Mouse (Mus musculus) c-Kit-negative CD71-positive TER-119-positive erythroid progenitor cells, embryonic 14.5 days (primary cell): ENCODE data around the gene Podxl.

Experiments
- DNase-seq: peaks from one replicate; pipeline ENCODE4 v3.0.0-alpha.2; 2013; ENCODE audit warnings: low read depth, low spot score

Podxl gene

GRCm38 (mm10) chr6:31523657-31524056 is 40.1 kb downstream of the Podxl start:
- no peak for DNase-seq

- no peak for DNase-seq
These were observed 40.7 kb downstream of the Podxl start for GRCm38 (mm10) chr6:31523039-31523438.

DNA sequence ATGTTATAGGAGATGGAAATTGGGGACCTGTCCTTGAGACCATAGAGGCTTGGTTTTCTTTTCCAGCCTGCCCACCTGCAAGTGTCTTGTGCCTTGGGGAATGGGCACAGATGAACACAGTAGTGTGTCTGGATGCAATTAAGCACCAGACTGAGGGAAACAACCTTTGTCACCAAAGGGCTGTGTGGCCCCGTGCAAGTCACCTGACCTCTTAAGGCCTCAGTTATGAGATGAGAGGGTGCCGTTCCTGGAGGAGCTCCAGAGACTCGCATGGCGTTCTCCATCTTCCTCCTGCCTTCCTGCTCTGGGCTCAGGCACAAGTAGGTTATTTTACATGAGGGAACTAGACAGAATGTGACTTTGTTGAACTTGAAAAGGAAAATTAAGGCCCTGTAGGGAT is 41.3 kb downstream of the Podxl start:
- no peak for DNase-seq

GRCm38 (mm10) chr6:31521491-31522355 is 42.1 kb downstream of the Podxl start:
- DNase-seq, result no peak

GRCm38 (mm10) chr6:31520486-31521215 is 43.1 kb downstream of the Podxl start:
- DNase-seq, result no peak

GRCm38 (mm10) chr6:31519001-31519471 is 44.7 kb downstream of the Podxl start:
- DNase-seq, result peak; percentile 33

- DNase-seq, result no peak
These were observed 45.5 kb downstream of the Podxl start for GRCm38 (mm10) chr6:31518338-31518698.

DNA sequence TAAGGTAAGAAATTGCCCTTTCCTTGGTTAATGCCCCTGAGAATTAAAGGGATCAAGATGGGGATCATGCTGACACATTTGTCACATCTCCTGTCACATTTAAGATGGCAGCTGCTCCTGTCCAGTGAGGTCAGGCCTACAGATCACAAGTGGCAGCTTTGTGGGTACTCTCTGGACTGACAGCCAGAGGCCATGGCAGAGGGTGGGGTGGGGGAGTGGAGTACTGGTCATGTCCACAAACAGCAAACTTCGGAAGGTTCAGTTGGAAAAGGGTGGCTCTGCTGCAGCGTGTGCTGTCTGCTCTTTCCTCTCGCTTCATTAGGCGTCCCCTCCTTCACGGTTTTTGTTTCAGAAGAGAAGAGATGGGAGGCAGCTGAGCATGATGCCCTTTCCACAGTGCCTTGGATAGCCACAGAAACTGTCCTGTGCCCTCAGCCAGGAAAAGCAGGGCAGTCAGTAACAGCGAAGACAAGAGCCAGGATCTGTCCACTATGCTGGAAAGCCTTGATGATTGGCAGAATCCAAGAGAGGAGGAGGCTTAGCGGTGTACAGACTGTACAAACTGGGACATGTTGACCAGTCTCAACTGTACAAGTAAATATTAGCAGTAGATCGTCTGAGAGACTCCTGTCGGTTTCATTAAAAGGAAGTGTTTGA is 46.0 kb downstream of the Podxl start:
- DNase-seq, result no peak

DNA sequence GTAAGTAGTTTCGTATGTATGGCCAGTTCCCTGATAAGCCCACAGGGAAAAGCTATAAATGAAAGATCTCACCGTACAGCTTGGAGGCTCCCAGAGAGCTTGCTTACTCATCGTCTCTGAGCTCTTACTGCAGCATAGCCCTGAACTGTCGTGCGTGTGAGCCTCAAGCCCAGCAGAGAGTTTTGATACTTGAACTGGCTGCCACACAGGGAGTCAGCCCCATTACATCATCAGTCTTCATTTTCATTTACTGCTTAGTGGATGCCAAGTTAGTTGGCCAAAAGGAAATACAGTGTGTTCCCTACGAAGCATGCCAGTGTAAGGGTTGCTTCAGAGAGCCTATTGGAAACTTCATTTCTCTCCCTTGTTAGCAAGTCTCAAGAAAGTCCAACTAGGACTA is 50.1 kb downstream of the Podxl start:
- DNase-seq, result no peak

DNA sequence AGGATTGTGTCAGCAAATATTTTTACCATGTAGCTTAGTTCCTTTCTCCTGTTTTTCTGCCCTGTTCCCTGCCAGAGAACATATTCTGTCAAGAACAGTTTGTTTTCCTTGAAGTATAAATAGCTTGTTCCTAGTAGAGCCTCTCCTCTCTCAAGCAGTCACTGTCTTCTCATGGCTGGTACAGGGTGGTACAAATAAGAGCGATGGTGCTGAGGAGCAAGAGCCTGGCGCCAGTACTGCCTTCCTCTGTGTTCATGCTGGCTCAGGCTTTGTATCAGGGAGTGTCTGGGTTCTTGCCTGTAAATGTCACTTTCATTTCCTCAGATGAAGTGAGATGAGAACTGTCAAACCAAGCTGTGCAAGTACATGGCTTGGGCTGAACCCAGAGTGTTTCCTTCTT is 61.2 kb downstream of the Podxl start:
- no peak for DNase-seq

- no peak for DNase-seq
These were observed 63.1 kb downstream of the Podxl start for GRCm38 (mm10) chr6:31500691-31501090.

DNA sequence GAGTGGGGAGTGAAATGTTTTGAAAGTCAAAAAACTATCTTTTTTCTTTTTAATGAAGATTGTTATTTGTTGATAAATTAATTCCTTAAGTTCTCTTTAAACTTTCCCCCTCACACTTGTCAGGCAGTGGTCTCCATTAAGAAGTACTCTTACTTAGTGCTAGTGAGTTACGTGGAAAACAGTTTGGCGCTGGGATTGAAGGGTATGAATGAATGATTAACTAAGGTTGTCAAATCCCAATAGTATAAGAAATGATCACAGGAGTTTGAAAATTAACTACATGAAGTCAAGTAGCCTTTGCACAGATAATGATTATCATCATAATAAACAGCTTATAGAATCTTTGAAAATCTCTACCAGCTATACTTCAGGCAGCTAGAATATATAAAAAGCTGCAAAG is 63.5 kb downstream of the Podxl start:
- DNase-seq, result no peak

GRCm38 (mm10) chr6:31499836-31500235 is 63.9 kb downstream of the Podxl start:
- DNase-seq, result no peak

DNA sequence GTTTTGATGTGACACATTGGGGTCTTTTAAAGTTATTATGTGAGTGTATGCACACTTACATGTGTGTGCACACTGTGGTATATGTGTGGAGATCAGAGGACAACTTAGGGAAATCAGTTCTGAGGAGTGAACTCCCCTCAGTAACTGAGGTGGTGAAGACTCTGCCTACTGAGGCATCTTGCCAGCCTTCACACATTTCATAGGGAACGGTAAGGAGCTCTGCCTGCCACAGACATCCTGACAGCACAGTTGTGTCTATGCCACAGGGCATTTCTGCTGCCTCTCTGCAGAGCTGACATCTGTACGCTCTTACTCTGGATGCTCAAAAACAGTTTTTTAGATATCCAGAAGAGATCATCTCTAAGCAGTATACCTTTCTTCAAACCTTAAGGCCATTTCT is 67.6 kb downstream of the Podxl start:
- DNase-seq, result no peak

DNA sequence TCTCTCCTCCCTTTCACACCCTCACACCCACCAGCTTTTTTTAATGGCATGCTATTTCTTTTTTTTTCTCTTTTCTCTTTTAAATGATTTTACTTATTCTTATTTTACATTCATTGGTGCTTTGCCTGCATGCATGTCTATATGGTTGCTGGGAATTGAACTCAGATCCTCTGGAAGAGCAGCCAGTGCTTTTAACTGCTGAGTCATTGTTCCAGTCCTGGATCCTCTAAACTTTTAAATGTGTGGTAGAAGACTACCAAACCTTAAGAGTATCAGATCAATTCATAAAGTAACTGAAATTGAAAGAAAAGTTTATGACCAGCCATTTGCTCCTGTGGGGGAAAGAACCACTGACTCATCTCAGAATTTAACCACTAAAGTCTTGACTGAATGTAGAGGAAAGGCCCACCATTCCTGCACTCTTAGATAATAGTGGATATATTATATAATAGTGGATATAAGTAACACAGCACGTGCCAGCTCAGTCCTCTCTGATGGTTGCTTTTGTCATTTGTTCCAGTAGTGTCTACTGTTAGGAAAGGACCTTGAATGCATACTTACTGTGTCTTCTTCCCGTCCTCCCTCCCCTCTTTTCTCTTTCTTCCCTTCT is 68.6 kb downstream of the Podxl start:
- no peak for DNase-seq

DNA sequence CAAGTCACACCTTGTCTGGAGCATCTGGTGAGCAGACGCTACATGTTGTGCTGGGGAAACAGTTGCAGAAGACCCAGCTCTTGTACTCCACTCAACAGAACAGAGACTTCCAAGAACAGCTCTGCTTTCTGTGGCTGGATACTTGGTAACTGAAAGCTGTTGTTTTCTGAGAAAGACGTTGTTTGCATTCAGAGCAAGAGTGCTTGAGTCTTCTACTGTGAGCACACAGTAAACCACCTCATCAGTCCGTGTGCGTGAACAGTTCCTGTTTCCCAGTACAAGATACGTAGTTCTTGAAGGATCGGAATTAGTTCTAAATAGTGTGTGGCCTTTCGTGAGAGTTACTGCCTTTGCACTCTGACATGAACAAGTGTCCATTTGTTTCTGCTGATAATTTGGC is 73.8 kb downstream of the Podxl start:
- no peak for DNase-seq

GRCm38 (mm10) chr6:31486601-31487000 is 77.2 kb downstream of the Podxl start:
- DNase-seq, result no peak

- no peak for DNase-seq
These were observed 83.8 kb downstream of the Podxl start for GRCm38 (mm10) chr6:31480008-31480407.

DNA sequence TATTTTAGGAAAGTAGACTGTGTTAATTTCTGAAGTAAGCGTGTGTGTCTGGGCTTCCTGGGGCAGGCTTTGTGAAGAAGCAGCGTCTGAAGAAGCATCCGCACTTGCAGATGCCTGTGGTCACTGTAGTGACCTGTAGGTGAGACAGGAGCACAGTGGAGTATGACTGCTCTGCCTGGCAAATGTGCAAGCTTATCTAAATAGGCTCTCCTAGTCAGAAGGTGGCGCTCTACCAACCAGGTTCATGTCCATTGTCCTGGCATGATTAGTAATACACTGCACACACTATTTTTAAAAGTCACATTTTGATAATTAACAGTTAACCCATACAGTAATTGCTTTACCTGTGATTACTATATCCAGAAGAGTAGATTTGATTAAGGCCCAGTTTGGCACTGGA is 85.6 kb downstream of the Podxl start:
- DNase-seq, result no peak
